Mouse (Mus musculus): Measurements from ENCODE around the gene Col5a2. TPM values are rescaled to one million over a fixed set of nuclear protein-coding genes. Genes with fewer than 3 reads are reported as not detected.

Col5a2 gene
- polyA plus RNA-seq, 1 experiment from 2014 or later = 11.7 TPM

DNA sequence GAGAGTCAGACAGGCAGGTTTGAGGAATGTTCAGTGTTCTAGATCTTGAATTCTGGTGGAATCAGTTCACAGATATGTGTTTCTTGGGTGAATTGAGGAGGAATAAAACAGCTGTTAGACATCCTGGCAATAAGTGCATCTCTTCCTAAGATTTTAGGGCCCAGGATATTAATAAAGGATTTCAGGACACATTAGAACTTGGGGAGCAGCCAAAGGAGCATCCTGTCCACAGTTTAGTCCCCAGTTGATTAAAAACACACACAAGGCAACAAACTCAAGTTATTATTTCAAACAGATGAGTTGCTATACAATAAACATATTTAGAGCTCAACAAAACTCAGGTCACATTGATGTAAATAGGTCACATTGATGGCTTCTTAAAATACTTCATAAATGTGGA lies 82.5 kb downstream of the Col5a2 start:
- no peak for ATAC-seq (ENCODE audit: low FRiP score, low read depth)
- Histone ChIP-seq H3K9me3 (no peaks in the 10 kb centered on the region), H3K27ac (replicated peaks) (no peak overlapping the region), H3K9ac (no peak overlapping the region), H3K4me2 (no peak overlapping the region), H3K36me3 (no peaks in the 10 kb centered on the region), H3K4me1 (replicated peaks) (no peaks in the 10 kb centered on the region), H3K4me3 (no peak overlapping the region), H3K27me3 (no peaks in the 10 kb centered on the region)

DNA sequence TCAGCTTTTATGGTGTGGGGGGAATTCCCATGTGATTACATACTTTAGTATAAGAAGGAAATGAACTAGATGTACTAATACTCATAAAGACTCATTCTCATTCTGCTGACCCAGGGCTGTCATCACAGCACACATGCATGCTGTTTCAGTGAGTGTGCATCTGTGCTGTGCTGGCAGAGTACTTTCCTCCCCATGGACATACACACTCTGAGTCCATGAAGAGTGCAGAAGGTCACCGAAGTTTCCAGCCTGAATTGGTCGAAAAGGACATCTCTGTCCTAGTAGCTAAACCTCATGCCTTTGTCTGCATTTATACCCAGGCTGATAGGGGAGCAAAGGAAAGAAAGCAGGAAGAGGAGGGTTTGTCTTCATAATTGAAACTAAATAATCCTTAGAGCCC lies 83.2 kb downstream of the Col5a2 start:
- Histone ChIP-seq H3K27me3 (no peaks in the 10 kb centered on the region), H3K4me1 (replicated peaks) (no peaks in the 10 kb centered on the region), H3K36me3 (no peaks in the 10 kb centered on the region), H3K27ac (replicated peaks) (no peak overlapping the region), H3K4me2 (no peak overlapping the region), H3K4me3 (no peak overlapping the region), H3K9me3 (no peaks in the 10 kb centered on the region), H3K9ac (no peak overlapping the region)
- 84% methylated on average over 2 of the region's 2 CpGs for WGBS
- ATAC-seq (ENCODE audit: low FRiP score, low read depth) = no peak

DNA sequence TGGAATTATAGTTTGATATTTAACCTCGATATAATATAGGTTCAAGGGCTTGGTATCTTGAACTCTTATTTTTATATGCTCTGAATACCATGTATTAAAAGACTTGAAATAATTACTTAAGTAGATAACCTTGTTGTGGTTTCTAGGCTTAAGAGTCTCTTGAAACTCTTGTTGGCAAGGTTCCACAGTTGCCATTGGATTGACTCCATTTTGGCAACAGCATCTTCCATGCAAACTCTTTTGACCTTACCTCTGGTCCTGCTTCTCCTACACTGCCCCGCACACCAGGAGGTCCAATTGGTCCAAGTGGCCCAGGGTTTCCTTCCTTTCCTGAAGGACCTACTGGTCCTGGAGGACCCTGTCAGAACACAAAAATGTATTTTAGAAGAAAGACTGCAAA lies 121.2 kb downstream of the Col5a2 start:
- ATAC-seq (ENCODE audit: low FRiP score, low read depth) = no peak
- Histone ChIP-seq H3K27ac (replicated peaks) (no peak overlapping the region), H3K4me1 (replicated peaks) (no peaks in the 10 kb centered on the region), H3K9ac (no peak overlapping the region), H3K27me3 (no peaks in the 10 kb centered on the region), H3K4me2 (no peak overlapping the region), H3K4me3 (no peak overlapping the region), H3K9me3 (no peaks in the 10 kb centered on the region), H3K36me3 (no peaks in the 10 kb centered on the region)
- WGBS = 95% methylated on average over 2 of the region's 2 CpGs

DNA sequence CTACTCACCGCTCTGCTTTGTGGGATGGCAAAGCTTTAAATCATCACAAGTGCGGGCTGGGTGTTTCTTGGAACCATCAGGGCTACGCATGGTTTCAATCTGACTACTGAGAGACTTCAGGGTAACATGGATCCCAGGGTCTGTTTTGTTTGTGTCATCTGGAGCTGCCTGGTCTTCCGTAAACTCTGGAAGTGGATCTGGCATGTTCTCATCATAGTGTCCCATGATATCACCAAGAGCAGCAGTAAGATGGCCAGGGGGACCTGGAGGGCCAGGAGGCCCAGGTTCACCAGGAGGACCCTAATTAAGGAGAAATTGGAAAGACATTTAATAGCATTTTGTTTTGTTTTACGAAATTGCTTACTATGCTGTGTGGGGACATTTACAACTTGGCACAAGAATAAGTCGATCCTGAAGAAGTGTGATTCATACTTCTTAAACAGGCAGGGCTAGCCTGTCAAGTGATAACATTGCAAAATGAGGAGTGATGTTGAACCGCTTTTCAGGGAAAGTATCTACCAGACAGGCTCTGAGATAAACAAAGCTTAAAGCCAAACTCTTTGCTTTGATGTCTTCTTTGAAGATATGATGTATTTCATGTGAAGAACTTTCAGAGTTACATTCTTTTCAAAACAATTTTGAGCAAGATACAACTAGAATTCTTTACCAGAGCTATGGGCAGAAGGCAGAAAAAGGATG lies 122.9 kb downstream of the Col5a2 start:
- no peaks in the 10 kb centered on the region for H3K27me3 ChIP-seq
- H3K36me3 ChIP-seq = no peaks in the 10 kb centered on the region; the same call in 1 of the 2 replicates
- 86% methylated on average over 7 of the region's 7 CpGs for WGBS
- no peak for ATAC-seq (ENCODE audit: low FRiP score, low read depth)
- no peak overlapping the region for H3K4me3 ChIP-seq
- H3K9me3 ChIP-seq = no peaks in the 10 kb centered on the region
- no peaks in the 10 kb centered on the region for H3K4me1 ChIP-seq (replicated peaks)
- H3K27ac ChIP-seq (replicated peaks) = no peak overlapping the region
- H3K9ac ChIP-seq = no peak overlapping the region
- no peak overlapping the region for H3K4me2 ChIP-seq

DNA sequence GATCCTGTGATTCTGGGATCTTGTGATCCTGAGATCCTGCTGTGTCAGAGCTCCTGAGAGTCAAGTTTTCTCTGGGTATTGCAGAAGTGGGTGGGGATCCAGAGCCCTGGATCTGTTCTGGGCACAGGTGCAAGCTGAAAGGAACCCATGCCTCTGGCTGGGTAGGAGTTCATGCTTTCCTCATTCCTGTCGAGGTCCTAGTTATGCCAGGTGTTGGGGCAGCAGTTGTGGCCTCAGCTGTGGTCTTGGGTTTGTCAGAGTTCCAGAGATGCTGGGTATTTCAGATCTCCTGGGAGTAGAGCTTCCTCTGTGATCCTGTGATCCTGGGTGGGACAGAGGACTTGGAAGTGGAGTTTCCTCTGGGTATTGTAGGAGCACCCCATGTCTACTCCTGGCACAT lies 137.7 kb downstream of the Col5a2 start:
- Histone ChIP-seq H3K9ac (no peak overlapping the region), H3K4me3 (no peak overlapping the region), H3K27ac (replicated peaks) (no peak overlapping the region), H3K36me3 (no peaks in the 10 kb centered on the region), H3K4me1 (replicated peaks) (no peaks in the 10 kb centered on the region), H3K4me2 (no peak overlapping the region), H3K9me3 (no peaks in the 10 kb centered on the region), H3K27me3 (no peaks in the 10 kb centered on the region)
- no peak for ATAC-seq (ENCODE audit: low FRiP score, low read depth)
- 64% methylated on average over 1 of the region's 1 CpGs for WGBS

DNA sequence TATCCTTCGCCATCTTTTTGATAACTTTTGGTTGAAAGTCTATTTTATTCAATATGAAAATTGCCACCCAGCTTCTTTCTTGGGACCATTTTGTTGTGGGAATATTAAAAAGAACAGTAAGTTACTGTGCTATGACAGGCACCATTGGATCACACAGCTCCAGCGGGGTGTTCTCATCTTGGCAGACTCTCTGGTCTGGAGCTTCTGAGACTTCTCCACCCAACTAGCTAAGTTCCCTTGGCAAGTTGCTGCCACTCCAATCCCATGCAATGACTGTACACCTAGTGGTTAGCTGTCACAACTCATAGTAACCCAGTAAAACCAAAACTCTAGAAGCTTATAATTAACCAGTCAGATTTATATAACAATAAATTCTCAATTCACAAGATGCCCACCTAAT lies 139.8 kb downstream of the Col5a2 start:
- Histone ChIP-seq H3K27me3 (no peaks in the 10 kb centered on the region), H3K4me2 (no peak overlapping the region), H3K4me3 (no peak overlapping the region), H3K36me3 (no peaks in the 10 kb centered on the region), H3K9me3 (no peaks in the 10 kb centered on the region), H3K9ac (no peak overlapping the region), H3K4me1 (replicated peaks) (no peaks in the 10 kb centered on the region), H3K27ac (replicated peaks) (no peak overlapping the region)
- ATAC-seq (ENCODE audit: low FRiP score, low read depth) = no peak
- 94% methylated on average over 2 of the region's 2 CpGs for whole genome bisulfite sequencing

DNA sequence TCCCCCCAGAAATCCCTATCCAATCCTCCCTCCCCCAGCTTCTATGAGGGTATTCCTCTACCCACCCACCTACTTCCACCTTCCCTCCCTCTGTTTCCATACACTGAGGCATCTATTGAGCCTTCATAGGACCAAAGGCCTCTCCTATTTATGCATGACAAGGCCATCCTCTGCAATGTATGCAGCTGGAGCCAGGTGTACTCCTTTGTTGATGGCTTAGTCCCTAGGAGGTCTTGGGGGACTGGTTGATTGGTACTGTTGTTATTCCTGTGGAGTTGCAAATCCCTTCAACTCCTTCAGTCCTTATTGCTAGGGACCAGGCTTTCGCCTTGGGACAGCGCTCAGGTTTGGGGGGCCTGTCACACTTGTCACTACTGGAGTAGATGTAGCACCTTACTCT lies 143.4 kb downstream of the Col5a2 start:
- 90% methylated on average over 2 of the region's 2 CpGs for WGBS
- Histone ChIP-seq H3K27ac (replicated peaks) (no peak overlapping the region), H3K9ac (no peak overlapping the region), H3K27me3 (no peaks in the 10 kb centered on the region), H3K9me3 (no peaks in the 10 kb centered on the region), H3K4me2 (no peak overlapping the region), H3K4me3 (no peak overlapping the region), H3K36me3 (no peaks in the 10 kb centered on the region), H3K4me1 (replicated peaks) (no peaks in the 10 kb centered on the region)
- no peak for ATAC-seq (ENCODE audit: low FRiP score, low read depth)

DNA sequence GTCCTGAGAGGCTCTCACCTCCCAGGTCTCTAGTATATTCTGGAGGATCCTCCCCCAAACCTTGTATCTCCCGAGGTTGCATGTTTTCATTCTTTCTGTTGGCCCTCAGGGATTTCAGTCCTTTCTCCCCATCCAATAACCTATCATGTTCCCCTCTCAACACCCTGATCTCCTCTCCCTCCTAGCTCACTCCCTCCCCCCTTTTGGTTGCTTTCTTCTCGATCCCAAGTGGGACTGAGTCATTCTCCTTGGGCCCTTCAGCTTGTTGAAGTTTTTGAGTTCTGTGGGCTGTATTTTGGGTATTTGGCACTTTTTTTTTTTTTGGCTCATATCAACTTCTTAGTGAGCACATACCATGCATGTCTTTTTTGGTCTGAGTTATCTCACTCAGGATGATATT lies 143.9 kb downstream of the Col5a2 start:
- no peak overlapping the region for H3K4me2 ChIP-seq
- ATAC-seq (ENCODE audit: low FRiP score, low read depth) = no peak
- H3K9me3 ChIP-seq = no peaks in the 10 kb centered on the region
- H3K4me1 ChIP-seq (replicated peaks) = no peaks in the 10 kb centered on the region
- H3K27me3 ChIP-seq = no peaks in the 10 kb centered on the region
- no peak overlapping the region for H3K4me3 ChIP-seq
- H3K27ac ChIP-seq (replicated peaks) = no peak overlapping the region
- H3K36me3 ChIP-seq = no peaks in the 10 kb centered on the region
- WGBS = 76% methylated on average over 2 of the region's 2 CpGs
- no peak overlapping the region for H3K9ac ChIP-seq

DNA sequence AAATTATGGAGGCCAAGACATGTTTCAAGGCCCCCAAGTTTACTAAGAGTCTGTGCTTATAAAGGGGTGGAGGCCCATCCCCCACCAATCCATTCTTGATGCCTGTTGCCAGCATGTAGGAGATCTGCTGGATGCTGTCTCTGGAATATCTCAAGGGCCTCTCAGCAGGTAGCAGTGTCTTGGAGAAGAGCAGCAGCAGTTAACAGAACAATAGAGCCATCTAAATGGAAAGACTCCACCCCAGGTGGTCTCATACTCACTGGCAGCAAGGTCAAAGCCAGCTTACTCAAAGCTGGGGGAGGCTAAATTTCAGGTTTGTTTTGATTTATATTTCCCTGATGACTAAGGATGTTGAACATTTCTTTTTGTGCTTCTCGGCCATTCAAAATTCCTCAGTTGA lies 145.1 kb downstream of the Col5a2 start:
- no peak overlapping the region for H3K27ac ChIP-seq (replicated peaks)

DNA sequence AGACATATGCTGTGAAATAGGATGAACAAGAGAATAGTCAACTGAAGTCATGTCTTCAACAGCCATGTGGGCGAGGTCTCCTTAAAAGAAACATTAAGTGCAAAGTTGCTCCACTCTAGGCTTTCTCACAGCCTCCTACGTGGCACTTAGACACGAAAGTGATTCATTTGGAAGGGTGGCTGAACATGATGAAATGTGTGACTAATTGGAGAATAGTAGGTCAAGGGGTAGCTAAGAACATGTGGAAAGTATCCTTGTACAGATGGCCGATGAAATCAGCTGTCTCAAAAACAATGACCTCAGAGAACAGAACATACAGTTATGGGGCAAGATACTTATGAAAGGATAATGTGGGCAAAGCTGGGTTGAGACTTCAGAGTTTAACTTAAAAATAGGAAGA lies 147.1 kb downstream of the Col5a2 start:
- WGBS = 71% methylated on average over 4 of the region's 4 CpGs
- H3K9ac ChIP-seq = no peak overlapping the region
- no peak overlapping the region for H3K4me2 ChIP-seq
- H3K27ac ChIP-seq (replicated peaks) = no peak overlapping the region
- no peak overlapping the region for H3K4me3 ChIP-seq
- H3K36me3 ChIP-seq = no peaks in the 10 kb centered on the region
- ATAC-seq (ENCODE audit: low FRiP score, low read depth) = no peak
- no peaks in the 10 kb centered on the region for H3K9me3 ChIP-seq
- H3K27me3 ChIP-seq = no peaks in the 10 kb centered on the region
- H3K4me1 ChIP-seq (replicated peaks) = no peaks in the 10 kb centered on the region

More for the DNA sequence above, 145.1 kb downstream of the Col5a2 start:
- no peak for ATAC-seq (ENCODE audit: low FRiP score, low read depth)
- 76% methylated on average over 1 of the region's 1 CpGs for WGBS
- no peaks in the 10 kb centered on the region for H3K9me3 ChIP-seq
- no peaks in the 10 kb centered on the region for H3K4me1 ChIP-seq (replicated peaks)
- H3K9ac ChIP-seq = no peak overlapping the region
- H3K4me2 ChIP-seq = no peak overlapping the region
- H3K27me3 ChIP-seq = no peaks in the 10 kb centered on the region
- no peak overlapping the region for H3K4me3 ChIP-seq
- H3K36me3 ChIP-seq = no peaks in the 10 kb centered on the region

DNA sequence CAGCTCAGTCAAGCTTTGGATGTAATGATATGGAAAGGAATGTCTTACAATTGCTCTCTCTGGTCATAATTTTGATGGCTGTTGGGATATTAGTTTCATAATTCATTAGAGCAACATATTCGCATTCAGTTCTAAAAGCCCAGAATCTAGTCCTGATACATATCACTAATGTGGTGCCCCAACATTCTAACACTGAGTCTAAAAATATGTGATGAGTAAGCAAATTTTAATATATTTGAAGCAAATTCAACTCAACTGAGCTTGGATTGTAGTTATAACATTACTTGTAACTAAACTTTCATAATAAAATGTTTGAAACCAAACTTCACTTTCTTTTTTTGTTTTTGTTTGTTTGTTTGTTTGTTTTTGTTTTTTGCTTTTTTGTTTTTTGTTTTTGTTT lies 173.9 kb downstream of the Col5a2 start:
- no peaks in the 10 kb centered on the region for H3K36me3 ChIP-seq
- H3K27ac ChIP-seq (replicated peaks) = no peak overlapping the region
- H3K4me1 ChIP-seq (replicated peaks) = no peaks in the 10 kb centered on the region
- no peak overlapping the region for H3K4me3 ChIP-seq
- H3K27me3 ChIP-seq = no peaks in the 10 kb centered on the region
- no peak for ATAC-seq (ENCODE audit: low FRiP score, low read depth)
- no peak overlapping the region for H3K4me2 ChIP-seq
- no peak overlapping the region for H3K9ac ChIP-seq
- WGBS = 95% methylated on average over 1 of the region's 1 CpGs
- H3K9me3 ChIP-seq = no peaks in the 10 kb centered on the region
